ENCODE assay signal across 17 mouse cellular contexts in genomic region chr7:114847179-114847578, GRCm38 (mm10).
"Had no signal": no experiment of that assay in that cellular context is flagged by ENCODE, and none has a peak within 500 bp of the region (broad histone marks: within the 10 kb centered on the region; RNA-seq: fewer than 3 reads in every experiment).

No protein-coding gene starts in this region.

- H3K9me3 ChIP-seq: limb, embryonic 13.5 days; midbrain, embryonic 12.5 days; neural tube, embryonic 13.5 days had no signal

- H3K9ac ChIP-seq: limb, embryonic 13.5 days; liver, embryonic 14.5 days; midbrain, embryonic 12.5 days; neural tube, embryonic 13.5 days had no signal

- ATAC-seq: inflammation-experienced regulatory T-cells, adult 6 months; midbrain, embryonic 16.5 days had no signal

- H3K27ac ChIP-seq: kidney, postnatal 0 days; layer of hippocampus, adult 2 months; limb, embryonic 13.5 days; liver, embryonic 14.5 days; midbrain, embryonic 12.5 days; neural tube, embryonic 13.5 days had no signal

- H3K36me3 ChIP-seq: limb, embryonic 13.5 days; midbrain, embryonic 12.5 days; neural tube, embryonic 13.5 days had no signal

- H3K4me3 ChIP-seq: layer of hippocampus, adult 2 months; limb, embryonic 13.5 days; midbrain, embryonic 12.5 days; neural tube, embryonic 13.5 days had no signal

- H3K4me2 ChIP-seq: limb, embryonic 13.5 days; midbrain, embryonic 12.5 days; neural tube, embryonic 13.5 days had no signal

- H3K27me3 ChIP-seq: neural tube, embryonic 13.5 days had no signal

- DNase-seq: kidney, adult 8-10 months; kidney, postnatal 36 days; left cerebral cortex, postnatal 4 days; lung, adult 18-20 months; lung, postnatal 10 days; retina, postnatal 1 day; right cerebral cortex, postnatal 4 days; thymus, adult 2 months; thymus, postnatal 25 days had no signal
